27 mouse cellular contexts compared by ENCODE assay signal in genomic region chr7:40697551-40697950, GRCm38 (mm10).
"Had no signal": no experiment of that assay in that cellular context is flagged by ENCODE, and none has a peak within 500 bp of the region (broad histone marks: within the 10 kb centered on the region; RNA-seq: fewer than 3 reads in every experiment).

No protein-coding gene starts in this region.

- DNase-seq: cerebellum, adult 2 months; cerebellum, adult 8-10 months; cerebellum, adult 9-10 months; cerebellum, adult 9-11 months; cerebellum, postnatal 10 days; cerebellum, postnatal 14 days; cerebellum, postnatal 25 days; cerebellum, postnatal 36 days; embryo, embryonic 11 days; forebrain, postnatal 0 days; gastrocnemius, adult 2 months; gastrocnemius, postnatal 10 days; gastrocnemius, postnatal 14 days; gastrocnemius, postnatal 25 days; gastrocnemius, postnatal 36 days; heart, adult 2 months had no signal

- H3K27me3 ChIP-seq: embryonic facial prominence, embryonic 12.5 days; embryonic facial prominence, embryonic 13.5 days; embryonic facial prominence, embryonic 15.5 days; forebrain, embryonic 12.5 days; forebrain, embryonic 13.5 days; forebrain, embryonic 15.5 days had no signal

- H3K27ac ChIP-seq: embryonic facial prominence, embryonic 10.5 days; embryonic facial prominence, embryonic 12.5 days; embryonic facial prominence, embryonic 13.5 days; embryonic facial prominence, embryonic 15.5 days; forebrain, embryonic 10.5 days; forebrain, embryonic 12.5 days; forebrain, embryonic 13.5 days; forebrain, embryonic 15.5 days; heart, adult 2 months had no signal

- H3K4me2 ChIP-seq: embryonic facial prominence, embryonic 12.5 days; embryonic facial prominence, embryonic 13.5 days; embryonic facial prominence, embryonic 15.5 days; forebrain, embryonic 12.5 days; forebrain, embryonic 13.5 days; forebrain, embryonic 15.5 days had no signal

- ATAC-seq: forebrain, embryonic 13.5 days; forebrain, embryonic 14.5 days; forebrain, embryonic 15.5 days; forebrain, embryonic 16.5 days; forebrain, postnatal 0 days had no signal

- H3K9ac ChIP-seq: embryonic facial prominence, embryonic 12.5 days; embryonic facial prominence, embryonic 13.5 days; embryonic facial prominence, embryonic 15.5 days; forebrain, embryonic 12.5 days; forebrain, embryonic 13.5 days; forebrain, embryonic 15.5 days; forebrain, postnatal 0 days had no signal

- H3K4me1 ChIP-seq: embryonic facial prominence, embryonic 10.5 days; embryonic facial prominence, embryonic 12.5 days; embryonic facial prominence, embryonic 13.5 days; embryonic facial prominence, embryonic 15.5 days; forebrain, embryonic 10.5 days; forebrain, embryonic 12.5 days; forebrain, embryonic 15.5 days had no signal

- H3K9me3 ChIP-seq: embryonic facial prominence, embryonic 10.5 days; embryonic facial prominence, embryonic 12.5 days; embryonic facial prominence, embryonic 13.5 days; embryonic facial prominence, embryonic 15.5 days; forebrain, embryonic 10.5 days; forebrain, embryonic 12.5 days; forebrain, embryonic 13.5 days; forebrain, embryonic 15.5 days had no signal

- H3K4me3 ChIP-seq: embryonic facial prominence, embryonic 10.5 days; embryonic facial prominence, embryonic 12.5 days; embryonic facial prominence, embryonic 13.5 days; embryonic facial prominence, embryonic 15.5 days; erythroblast, embryonic 14.5 days; forebrain, embryonic 10.5 days; forebrain, embryonic 12.5 days; forebrain, embryonic 13.5 days; forebrain, embryonic 15.5 days; gastrocnemius, adult 2 months; heart, adult 2 months had no signal

- H3K36me3 ChIP-seq: embryonic facial prominence, embryonic 10.5 days; embryonic facial prominence, embryonic 12.5 days; embryonic facial prominence, embryonic 13.5 days; embryonic facial prominence, embryonic 15.5 days; forebrain, embryonic 10.5 days; forebrain, embryonic 12.5 days; forebrain, embryonic 15.5 days had no signal
